In genomic region chr2:135692568-135693488, GRCm38 (mm10) we compare ENCODE assay signal across 9 mouse cellular contexts. TPM values are rescaled to one million over a fixed set of nuclear protein-coding genes. Genes with fewer than 3 reads are reported as not detected.
A peak's percentile ranks its signal among the peaks of the same experiment; 100 is the strongest.
DNase-seq lines count a peak whose midpoint lies in the region; ATAC-seq lines count a peak whose summit lies in the region.
"Had no signal": no experiment of that assay in that cellular context is flagged by ENCODE, and none has a peak within 500 bp of the region (broad histone marks: within the 10 kb centered on the region; RNA-seq: fewer than 3 reads in every experiment).

No protein-coding gene starts in this region.

- ATAC-seq in activated CD4-positive, CD25-positive, alpha-beta regulatory T cell, adult 4 months, result peak; percentile 49
- ATAC-seq in granulocyte monocyte progenitor cell, adult 5-6 weeks (replicated peaks; ENCODE audit: poor library complexity, severe bottlenecking), result peak; percentile 77
- ATAC-seq in megakaryocyte progenitor cell, adult 5-6 weeks (replicated peaks; ENCODE audit: poor library complexity), result peak; percentile 72

- DNase-seq in cerebellum, adult 18-20 months, result peak; percentile 30 to 41
- DNase-seq in cerebellum, postnatal 4 days (ENCODE audit: low spot score in 2 of 2), result no peak
- DNase-seq in kidney, adult 18-20 months, result peak; percentile 30
- no peak for DNase-seq in thymus, adult 18-20 months
- no peak for DNase-seq in testis, postnatal 10 days (ENCODE audit: low spot score)

RNA-seq across cellular contexts. Expression of gene Plcb4, which starts 34.0 kb away (rescaled TPM):
- polyA plus RNA-seq in activated CD4-positive, CD25-positive, alpha-beta regulatory T cell, adult 4 months (2017; shearing (Covaris generic)), result 10 to 100 TPM; 19.5 to 19.6 TPM
- total RNA-seq in granulocyte monocyte progenitor cell, adult 5-6 weeks (2014; fragmentation: Nextera tagmentation), result 19.9 and 20.8 TPM in 2 replicates
- 11.3 and 20.0 TPM in 2 replicates for total RNA-seq in granulocyte monocyte progenitor cell, adult 5-6 weeks (2017)
- total RNA-seq in megakaryocyte progenitor cell, adult 5-6 weeks (2015), result 25.0 and 29.9 TPM in 2 replicates
- total RNA-seq in megakaryocyte progenitor cell, adult 5-6 weeks (2017), result 17.7 and 24.5 TPM in 2 replicates
- total RNA-seq: CH12.LX had no signal

Comparison
In these comparisons a context has a peak if more than half of its experiments do, and no peak if none do; other contexts are left out.
1. DNase-seq: peak in cerebellum, adult 18-20 months (2 of 2) and kidney, adult 18-20 months (single experiment); none in cerebellum, postnatal 4 days (0 of 2), thymus, adult 18-20 months (0 of 2) and testis, postnatal 10 days (single experiment).
2. Peak in every context shown above with its lines, with median percentiles within 50 percentile points of each other: ATAC-seq.